Mouse (Mus musculus) intestine, embryonic 15.5 days (tissue): Measurements from ENCODE around the gene Mfsd2b. TPM values are rescaled to one million over a fixed set of nuclear protein-coding genes. Genes with fewer than 3 reads are reported as not detected.
A peak's percentile ranks its signal among the peaks of the same experiment; 100 is the strongest.

Source experiments
- ATAC-seq: fragments of 200-750 bp; cut with Nextera tagmentation; 2 replicates; pipeline ENCODE4 v1.8.0; 2017; ENCODE audit warnings: moderate TSS enrichment, moderate library complexity
- H3K27ac ChIP-seq: fragments of 300-500 bp; sonication (generic); 2 replicates; pipeline ENCODE4 v1.5.1; 2015; ENCODE audit warnings: mild to moderate bottlenecking, inconsistent platforms
- H3K27me3 ChIP-seq: fragments of 300-500 bp; sonication (generic); replicated peaks from 2 replicates; pipeline ENCODE4 v1.6.1; 2015; ENCODE audit warnings: inconsistent platforms
- H3K36me3 ChIP-seq: fragments of 300-500 bp; sonication (generic); 2 replicates; pipeline ENCODE4 v1.6.1; 2015; ENCODE audit warnings: inconsistent platforms
- H3K4me1 ChIP-seq: fragments of 300-500 bp; sonication (generic); replicated peaks from 2 replicates; pipeline ENCODE4 v1.6.1; 2015; ENCODE audit warnings: inconsistent platforms
- H3K4me2 ChIP-seq: fragments of 300-500 bp; sonication (generic); replicated peaks from 2 replicates; pipeline ENCODE4 v1.6.1; 2015; ENCODE audit warnings: mild to moderate bottlenecking, inconsistent platforms
- H3K4me3 ChIP-seq: fragments of 300-500 bp; sonication (generic); replicated peaks from 2 replicates; pipeline ENCODE4 v1.5.1; 2015; ENCODE audit warnings: inconsistent platforms
- H3K9ac ChIP-seq: fragments of 300-500 bp; sonication (generic); 2 replicates; pipeline ENCODE4 v1.6.1; 2015; ENCODE audit warnings: inconsistent platforms
- H3K9me3 ChIP-seq: fragments of 300-500 bp; sonication (generic); 2 replicates; pipeline ENCODE4 v1.6.1; 2016; ENCODE audit warnings: inconsistent platforms
- WGBS: fragments of 180-500 bp; shearing (Covaris S2); methylation state at CpG from one replicate; pipeline ENCODE4 v1.1.7; 2015; 5-methylcytosine and 5-hydroxymethylcytosine counted together
- polyA plus RNA-seq: library from polyadenylated mRNA; unstranded; fragments of >200 nt; fragmentation: Nextera tagmentation; extraction: Ambion mirVana; gene quantifications from 2 replicates; pipeline ENCODE4 v1.2.1, GENCODE M21; 2015

Mfsd2b gene
- polyA plus RNA-seq, 1 experiment from 2014 or later: 1.1 TPM

GRCm38 (mm10) chr12:4871260-4871659 is 2.9 kb downstream of the Mfsd2b start:
- Histone ChIP-seq H3K9me3 (no peaks in the 10 kb centered on the region), H3K4me1 (peaks cover 13% of the 10 kb centered on the region), H3K36me3 (no peaks in the 10 kb centered on the region), H3K4me3 (no peak overlapping the region), H3K9ac (no peak overlapping the region), H3K4me2 (no peak overlapping the region), H3K27ac (no peak overlapping the region), H3K27me3 (no peaks in the 10 kb centered on the region)
- 92% methylated on average over 5 of the region's 5 CpGs for WGBS
- no peak for ATAC-seq

- H3K27ac ChIP-seq: no peak overlapping the region
- no peaks in the 10 kb centered on the region for H3K27me3 ChIP-seq
- H3K9ac ChIP-seq: no peak overlapping the region
- H3K36me3 ChIP-seq: no peaks in the 10 kb centered on the region
- no peak for ATAC-seq
- no peaks in the 10 kb centered on the region for H3K9me3 ChIP-seq
- WGBS: 83% methylated on average over 8 of the region's 8 CpGs
- H3K4me2 ChIP-seq: no peak overlapping the region
- H3K4me3 ChIP-seq: no peak overlapping the region
- H3K4me1 ChIP-seq: peaks cover 7% of the 10 kb centered on the region
Observed at GRCm38 (mm10) chr12:4868924-4869323, 5.2 kb downstream of the Mfsd2b start.

GRCm38 (mm10) chr12:4864338-4864690 is 9.8 kb downstream of the Mfsd2b start:
- no peak overlapping the region for H3K4me3 ChIP-seq
- peaks cover 7% of the 10 kb centered on the region; the same call in 1 of the 2 replicates for H3K4me1 ChIP-seq
- WGBS: 62% methylated on average over 4 of the region's 4 CpGs
- H3K9me3 ChIP-seq: no peaks in the 10 kb centered on the region
- H3K9ac ChIP-seq: no peak overlapping the region
- H3K27me3 ChIP-seq: no peaks in the 10 kb centered on the region
- H3K4me2 ChIP-seq: no peak overlapping the region
- H3K27ac ChIP-seq: 0 out of 2 replicates have a peak overlapping the region, but pooled peaks have one; percentile 22
- no peak for ATAC-seq
- no peaks in the 10 kb centered on the region for H3K36me3 ChIP-seq

GRCm38 (mm10) chr12:4863654-4864337 is 10.4 kb downstream of the Mfsd2b start:
- Histone ChIP-seq H3K36me3 (no peaks in the 10 kb centered on the region), H3K4me3 (no peak overlapping the region), H3K4me1 (peaks cover 7% of the 10 kb centered on the region; the same call in 1 of the 2 replicates), H3K4me2 (no peak overlapping the region), H3K9ac (no peak overlapping the region), H3K27me3 (no peaks in the 10 kb centered on the region), H3K9me3 (no peaks in the 10 kb centered on the region), H3K27ac (peak overlapping the region; percentile 22; the same call in 1 of the 2 replicates)
- 56% methylated on average over 4 of the region's 4 CpGs for WGBS
- ATAC-seq: peak; percentile 34; the same call in 1 of the 2 replicates

- Histone ChIP-seq H3K4me2 (no peak overlapping the region), H3K4me1 (peaks cover 7% of the 10 kb centered on the region; the same call in 1 of the 2 replicates), H3K9me3 (no peaks in the 10 kb centered on the region), H3K4me3 (no peak overlapping the region), H3K27ac (no peak overlapping the region), H3K9ac (no peak overlapping the region), H3K27me3 (no peaks in the 10 kb centered on the region), H3K36me3 (no peaks in the 10 kb centered on the region)
- no peak for ATAC-seq
- WGBS: 92% methylated on average over 4 of the region's 4 CpGs
Observed at GRCm38 (mm10) chr12:4862672-4863071, 11.5 kb downstream of the Mfsd2b start.

GRCm38 (mm10) chr12:4859241-4859914 is 14.8 kb downstream of the Mfsd2b start:
- WGBS: 50% methylated on average over 11 of the region's 11 CpGs
- Histone ChIP-seq H3K9me3 (no peaks in the 10 kb centered on the region), H3K27me3 (no peaks in the 10 kb centered on the region), H3K4me2 (no peak overlapping the region), H3K4me1 (peaks cover 7% of the 10 kb centered on the region; the same call in 1 of the 2 replicates), H3K27ac (no peak overlapping the region), H3K4me3 (no peak overlapping the region), H3K36me3 (peaks cover 6% of the 10 kb centered on the region; the same call in 1 of the 2 replicates), H3K9ac (no peak overlapping the region)
- ATAC-seq: no peak

GRCm38 (mm10) chr12:4856834-4857233 is 17.3 kb downstream of the Mfsd2b start:
- Histone ChIP-seq H3K9me3 (no peaks in the 10 kb centered on the region), H3K27ac (no peak overlapping the region), H3K27me3 (no peaks in the 10 kb centered on the region), H3K4me2 (no peak overlapping the region), H3K36me3 (peaks cover 6% of the 10 kb centered on the region; the same call in 1 of the 2 replicates), H3K4me1 (no peaks in the 10 kb centered on the region), H3K4me3 (no peak overlapping the region), H3K9ac (no peak overlapping the region)
- ATAC-seq: no peak
- WGBS: 95% methylated on average over 2 of the region's 2 CpGs

- peaks cover 6% of the 10 kb centered on the region; the same call in 1 of the 2 replicates for H3K36me3 ChIP-seq
- ATAC-seq: no peak
- no peak overlapping the region for H3K27ac ChIP-seq
- H3K9me3 ChIP-seq: no peaks in the 10 kb centered on the region
- H3K9ac ChIP-seq: no peak overlapping the region
- no peak overlapping the region for H3K4me2 ChIP-seq
- H3K27me3 ChIP-seq: no peaks in the 10 kb centered on the region
- H3K4me3 ChIP-seq: no peak overlapping the region
- no peaks in the 10 kb centered on the region for H3K4me1 ChIP-seq
- 95% methylated on average over 5 of the region's 5 CpGs for WGBS
Observed at GRCm38 (mm10) chr12:4856160-4856559, 18.0 kb downstream of the Mfsd2b start.

- H3K27me3 ChIP-seq: no peaks in the 10 kb centered on the region
- 2% methylated on average over 12 of the region's 12 CpGs for WGBS
- H3K36me3 ChIP-seq: no peaks in the 10 kb centered on the region
- peak overlapping the region; percentile 51; the same call in 1 of the 2 replicates for H3K9ac ChIP-seq
- H3K4me2 ChIP-seq: peak overlapping the region; percentile 69
- H3K27ac ChIP-seq: no peak overlapping the region
- H3K9me3 ChIP-seq: no peaks in the 10 kb centered on the region
- ATAC-seq: peak; percentile 63
- peak overlapping the region; percentile 60 for H3K4me3 ChIP-seq
- H3K4me1 ChIP-seq: peaks cover 18% of the 10 kb centered on the region; the same call in 1 of the 2 replicates
Observed at GRCm38 (mm10) chr12:4843741-4844140, 30.4 kb downstream of the Mfsd2b start.

GRCm38 (mm10) chr12:4842890-4843597 is 31.1 kb downstream of the Mfsd2b start, which contains the start of gene Wdcp:
Gene Wdcp, plus strand, starts transcription at chr12:4843303.
- peak within 1 kb of the TSS; percentile 69 for H3K4me2 ChIP-seq
- no peak within 1 kb of the TSS; the same call in 1 of the 2 replicates for H3K27ac ChIP-seq
- WGBS: under 1% methylated on average over 30 of the region's 30 CpGs

GRCm38 (mm10) chr12:4842456-4842855 is 31.7 kb downstream of the Mfsd2b start:
- Histone ChIP-seq H3K27me3 (no peaks in the 10 kb centered on the region), H3K27ac (no peak overlapping the region), H3K4me1 (peaks cover 18% of the 10 kb centered on the region; the same call in 1 of the 2 replicates), H3K9me3 (no peaks in the 10 kb centered on the region), H3K36me3 (no peaks in the 10 kb centered on the region), H3K4me2 (no peak overlapping the region), H3K9ac (no peak overlapping the region), H3K4me3 (no peak overlapping the region)
- WGBS: 85% methylated on average over 8 of the region's 8 CpGs
- no peak for ATAC-seq

More at GRCm38 (mm10) chr12:4842890-4843597, 31.1 kb downstream of the Mfsd2b start, which contains the start of gene Wdcp:
- no peaks in the 10 kb centered on the region for H3K27me3 ChIP-seq
- H3K4me1 ChIP-seq: peaks cover 18% of the 10 kb centered on the region; the same call in 1 of the 2 replicates
- no peaks in the 10 kb centered on the region for H3K9me3 ChIP-seq
- no peaks in the 10 kb centered on the region for H3K36me3 ChIP-seq
- ATAC-seq: peak; percentile 95
- peak within 1 kb of the TSS; percentile 51 for H3K9ac ChIP-seq
- peak within 1 kb of the TSS; percentile 60 for H3K4me3 ChIP-seq

GRCm38 (mm10) chr12:4841392-4841887 is 32.7 kb downstream of the Mfsd2b start, which contains the start of gene Fkbp1b:
Gene Fkbp1b, minus strand, starts transcription at chr12:4841591.
- Histone ChIP-seq H3K9me3 (no peaks in the 10 kb centered on the region), H3K4me2 (peak within 1 kb of the TSS; percentile 99), H3K9ac (peak within 1 kb of the TSS; percentile 68), H3K4me3 (peak within 1 kb of the TSS; percentile 81), H3K36me3 (no peaks in the 10 kb centered on the region), H3K27me3 (no peaks in the 10 kb centered on the region), H3K4me1 (peaks cover 18% of the 10 kb centered on the region; the same call in 1 of the 2 replicates), H3K27ac (no peak within 1 kb of the TSS)
- ATAC-seq: peak; percentile 62
- WGBS: under 1% methylated on average over 37 of the region's 37 CpGs
